Mouse (Mus musculus): ENCODE results near the gene Orai3.

DNA sequence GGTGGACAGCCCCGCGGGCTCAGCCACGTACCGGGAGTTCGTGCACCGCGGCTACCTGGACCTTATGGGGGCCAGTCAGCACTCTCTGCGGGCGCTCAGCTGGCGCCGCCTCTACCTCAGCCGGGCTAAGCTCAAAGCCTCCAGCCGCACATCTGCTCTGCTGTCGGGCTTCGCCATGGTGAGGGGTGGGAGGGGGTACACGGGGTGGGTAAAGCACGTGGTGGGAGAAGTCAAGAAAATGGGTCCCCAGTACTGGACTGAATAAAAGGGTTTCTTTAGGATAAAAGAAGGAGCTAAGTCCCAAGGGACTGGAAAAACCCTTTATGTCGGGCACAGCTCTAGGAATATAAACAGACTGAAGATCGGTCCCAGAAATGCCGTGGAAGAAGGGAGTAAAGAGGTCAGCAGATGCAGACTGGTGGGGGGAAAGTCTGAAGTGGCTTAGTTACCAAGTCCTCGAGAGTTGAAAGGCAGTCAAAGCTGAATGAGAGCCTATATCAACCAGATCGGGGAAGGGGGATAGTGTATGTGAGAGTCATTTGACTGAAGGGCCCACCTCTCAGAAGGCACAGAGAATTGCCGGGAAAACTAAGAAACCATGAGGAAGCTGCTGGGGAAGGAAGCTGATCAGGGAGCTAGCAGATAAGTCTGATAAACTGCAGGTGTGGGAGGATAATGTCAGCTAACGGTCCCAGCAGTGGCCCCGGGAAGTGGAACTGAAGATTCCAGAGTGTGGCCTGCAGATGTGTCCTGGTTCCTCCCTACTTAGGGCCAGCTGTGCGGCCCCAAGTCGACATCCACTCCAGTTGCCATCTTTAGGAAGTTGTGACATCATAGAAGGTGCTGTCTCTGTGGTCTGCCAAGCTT lies 657 bp downstream of the Orai3 start:
- no peak for TF ChIP-seq CTCF (IDR thresholded peaks at IDR 0.05; ENCODE audit: low read depth, low read length)
- TF ChIP-seq POLR2A (IDR thresholded peaks at IDR 0.05; ENCODE audit: borderline replicate concordance, low read depth, low read length) = no peak
